Comparison of ENCODE assay signal across 17 mouse cellular contexts in genomic region chr14:48190946-48191345, GRCm38 (mm10).
DNase-seq lines count a peak whose midpoint lies in the region; TF ChIP-seq lines count a peak whose summit lies in the region.
"Had no signal": no experiment of that assay in that cellular context is flagged by ENCODE, and none has a peak within 500 bp of the region (broad histone marks: within the 10 kb centered on the region; RNA-seq: fewer than 3 reads in every experiment).

No protein-coding gene starts in this region.

- TF ChIP-seq POLR2A in olfactory bulb, adult 2 months (IDR thresholded peaks at IDR 0.05; ENCODE audit: insufficient read depth, low read depth, low read length), result no peak

- H3K27ac ChIP-seq in olfactory bulb, adult 2 months (ENCODE audit: insufficient read depth, low read depth, low read length), result 0 out of 2 replicates have a peak overlapping the region, but pooled peaks have one; percentile 9
- H3K27ac ChIP-seq: embryonic facial prominence, embryonic 13.5 days; embryonic facial prominence, embryonic 15.5 days; forebrain, embryonic 10.5 days; forebrain, embryonic 13.5 days had no signal

- WGBS in olfactory bulb, adult 2 months, result 83% methylated on average over 5 of the region's 5 CpGs

- intact Hi-C loops in heart, postnatal 36 days (cut with DNase I), result loop anchor here (5.0 kb wide), 1 partner anchor 69 kb away; the partner anchor contains the start of gene Peli2

- no peak overlapping the region for H3K4me3 ChIP-seq in olfactory bulb, adult 2 months (ENCODE audit: insufficient read depth, low read depth, low read length)
- H3K4me3 ChIP-seq: embryonic facial prominence, embryonic 13.5 days; embryonic facial prominence, embryonic 15.5 days; erythroblast, embryonic 14.5 days; forebrain, embryonic 10.5 days; forebrain, embryonic 13.5 days had no signal

- no peak for TF ChIP-seq CTCF in olfactory bulb, adult 2 months (IDR thresholded peaks at IDR 0.05; ENCODE audit: insufficient read depth, low read depth, low read length)

- DNase-seq in cerebellum, postnatal 25 days, result peak; percentile 49 to 52
- DNase-seq in cerebellum, adult 11-12 months, result no peak
- DNase-seq in heart, adult 11 months, result peak; percentile 83
- DNase-seq in heart, postnatal 36 days, result no peak
- DNase-seq in lung, postnatal 25 days (ENCODE audit: low spot score), result no peak
- DNase-seq: adrenal gland, adult 2 months; adrenal gland, postnatal 10 days; adrenal gland, postnatal 25 days; cerebellum, adult 9-10 months; cerebellum, postnatal 36 days; embryo, embryonic 11 days had no signal

- peaks cover 29% of the 10 kb centered on the region for H3K4me1 ChIP-seq in olfactory bulb, adult 2 months (ENCODE audit: control insufficient read depth, insufficient read depth, low read length)
- H3K4me1 ChIP-seq: forebrain, embryonic 10.5 days had no signal

Comparison
In these comparisons a context has a peak if more than half of its experiments do, and no peak if none do; other contexts are left out.
1. DNase-seq: peak in cerebellum, postnatal 25 days (2 of 2) and heart, adult 11 months (single experiment); none in cerebellum, adult 11-12 months (single experiment), heart, postnatal 36 days (0 of 2) and lung, postnatal 25 days (single experiment).